Mouse (Mus musculus): ENCODE data around the gene Btf3l4.

The Btf3l4 gene

GRCm38 (mm10) chr4:108825677-108826076 lies 7.7 kb downstream of the Btf3l4 start:
- no peak for DNase-seq (ENCODE audit: low read depth, low spot score)

- no peak for DNase-seq (ENCODE audit: low read depth, low spot score)
Measured at GRCm38 (mm10) chr4:108811550-108811949, 21.9 kb downstream of the Btf3l4 start.

DNA sequence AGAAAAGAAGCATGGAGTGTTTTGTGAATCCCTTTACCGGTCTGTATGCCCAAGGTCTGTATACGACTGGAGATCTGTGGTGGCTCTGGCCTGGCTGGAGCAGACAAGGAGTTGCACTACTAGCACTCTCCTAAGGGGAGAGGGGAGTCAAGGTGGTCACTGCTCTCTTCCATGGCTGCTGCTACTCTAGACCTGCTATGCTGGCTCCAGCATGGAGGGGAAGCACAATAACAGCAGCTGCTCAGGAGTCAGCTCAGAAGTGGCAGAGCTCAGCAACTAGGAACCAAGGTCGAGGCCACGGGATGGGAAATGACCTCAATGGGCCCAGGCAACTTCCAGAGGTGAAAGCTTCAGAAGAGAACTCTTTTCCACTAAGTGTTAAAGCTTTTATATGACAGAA lies 22.3 kb downstream of the Btf3l4 start:
- DNase-seq (ENCODE audit: low read depth, low spot score): no peak

DNA sequence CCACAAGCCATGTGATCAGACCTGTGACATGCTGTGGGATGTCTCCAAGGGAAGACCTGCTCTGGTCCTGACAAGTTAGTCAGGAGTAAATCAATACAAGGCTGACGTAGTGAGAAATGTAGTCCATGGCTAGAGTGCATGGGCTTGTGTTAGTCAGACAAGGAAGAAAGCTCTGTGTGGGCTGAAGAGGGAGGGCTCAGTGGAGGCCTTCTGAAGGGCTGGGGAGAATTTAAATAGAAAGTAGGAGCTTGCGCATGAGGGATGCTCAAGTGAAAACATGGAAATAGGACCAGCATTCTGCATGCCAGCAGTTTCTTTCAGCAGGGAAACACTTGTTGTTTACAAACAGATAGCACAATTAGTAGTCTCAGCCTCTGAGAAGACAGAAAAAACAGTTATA lies 29.9 kb downstream of the Btf3l4 start:
- DNase-seq (ENCODE audit: low read depth, low spot score): no peak

- DNase-seq (ENCODE audit: low read depth, low spot score): no peak
Measured at GRCm38 (mm10) chr4:108798083-108798830, 35.2 kb downstream of the Btf3l4 start.

- DNase-seq (ENCODE audit: low read depth, low spot score): no peak
Measured at GRCm38 (mm10) chr4:108796701-108797100, 36.7 kb downstream of the Btf3l4 start.

DNA sequence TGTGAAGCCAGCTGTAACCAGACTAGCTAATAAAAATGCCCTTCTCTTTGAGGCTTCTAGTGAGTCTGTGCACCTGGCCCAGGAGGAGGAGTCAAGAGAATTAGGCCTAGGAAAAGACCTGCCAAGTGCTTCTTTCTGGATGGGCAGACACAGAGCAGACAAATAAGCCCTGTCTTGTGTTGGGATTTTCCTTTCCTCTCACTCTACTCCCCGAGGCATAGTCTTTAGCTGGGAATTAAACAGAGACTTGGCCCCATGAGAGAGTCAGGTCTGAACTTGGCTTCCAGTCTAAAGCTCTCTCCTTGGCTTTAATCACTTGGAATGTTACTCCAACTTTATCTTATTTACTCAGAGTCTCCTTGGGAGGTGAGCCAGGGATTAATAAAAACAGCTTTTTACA lies 39.5 kb downstream of the Btf3l4 start:
- no peak for DNase-seq (ENCODE audit: low read depth, low spot score)

GRCm38 (mm10) chr4:108790507-108790906 lies 42.9 kb downstream of the Btf3l4 start:
- DNase-seq (ENCODE audit: low read depth, low spot score): no peak

- no peak for DNase-seq (ENCODE audit: low read depth, low spot score)
Measured at GRCm38 (mm10) chr4:108789258-108789936, 44.0 kb downstream of the Btf3l4 start.

DNA sequence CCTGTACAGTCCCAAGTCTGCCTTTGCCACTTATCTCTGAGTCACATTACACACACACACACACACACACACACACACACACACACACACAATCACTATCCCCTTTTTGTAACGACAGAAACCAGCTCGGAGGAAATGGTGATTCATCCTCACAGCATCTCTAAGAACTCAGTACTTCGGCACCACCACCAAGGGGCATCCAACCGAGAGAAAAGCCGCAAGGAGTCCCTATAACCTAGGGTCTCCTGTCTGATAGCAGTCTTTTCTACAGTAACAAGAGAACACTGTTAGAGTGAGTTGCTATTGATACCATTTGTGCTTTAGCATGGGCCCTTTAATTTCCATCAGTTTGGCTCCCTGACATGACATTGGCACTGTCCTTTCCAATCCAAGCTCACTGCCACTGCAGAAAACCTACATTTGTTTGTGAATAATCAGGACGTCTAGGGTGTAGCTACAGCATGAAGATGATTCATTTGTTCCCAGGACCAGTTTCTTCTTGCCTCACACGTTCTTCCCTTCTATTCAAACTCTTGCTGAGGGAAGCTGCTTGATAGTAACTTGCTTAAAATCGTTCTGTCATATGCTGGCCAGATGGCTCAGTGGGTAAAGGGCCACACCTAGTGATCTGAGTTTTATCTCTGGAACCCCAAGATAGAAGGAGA lies 50.9 kb downstream of the Btf3l4 start:
- no peak for DNase-seq (ENCODE audit: low read depth, low spot score)

- DNase-seq (ENCODE audit: low read depth, low spot score): no peak
Measured at GRCm38 (mm10) chr4:108781596-108781995, 51.8 kb downstream of the Btf3l4 start.

DNA sequence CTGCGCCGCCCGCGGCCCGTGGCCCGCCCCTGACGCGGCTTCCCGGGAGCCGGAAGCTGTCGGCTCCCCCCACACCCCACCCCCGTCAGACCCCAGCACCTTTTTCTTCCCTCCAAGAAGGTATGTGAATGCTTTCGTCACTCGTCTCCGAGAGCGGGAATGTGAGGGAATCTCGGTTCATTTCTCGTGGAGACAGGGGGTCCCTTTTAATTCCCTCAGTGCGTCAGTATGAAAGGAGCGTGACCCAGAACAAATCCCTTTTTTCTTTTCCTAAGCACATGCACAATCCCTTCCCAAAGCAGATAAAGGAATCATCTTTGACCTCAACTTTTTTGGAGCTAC lies 52.6 kb downstream of the Btf3l4 start:
- no peak for DNase-seq (ENCODE audit: low read depth, low spot score)

DNA sequence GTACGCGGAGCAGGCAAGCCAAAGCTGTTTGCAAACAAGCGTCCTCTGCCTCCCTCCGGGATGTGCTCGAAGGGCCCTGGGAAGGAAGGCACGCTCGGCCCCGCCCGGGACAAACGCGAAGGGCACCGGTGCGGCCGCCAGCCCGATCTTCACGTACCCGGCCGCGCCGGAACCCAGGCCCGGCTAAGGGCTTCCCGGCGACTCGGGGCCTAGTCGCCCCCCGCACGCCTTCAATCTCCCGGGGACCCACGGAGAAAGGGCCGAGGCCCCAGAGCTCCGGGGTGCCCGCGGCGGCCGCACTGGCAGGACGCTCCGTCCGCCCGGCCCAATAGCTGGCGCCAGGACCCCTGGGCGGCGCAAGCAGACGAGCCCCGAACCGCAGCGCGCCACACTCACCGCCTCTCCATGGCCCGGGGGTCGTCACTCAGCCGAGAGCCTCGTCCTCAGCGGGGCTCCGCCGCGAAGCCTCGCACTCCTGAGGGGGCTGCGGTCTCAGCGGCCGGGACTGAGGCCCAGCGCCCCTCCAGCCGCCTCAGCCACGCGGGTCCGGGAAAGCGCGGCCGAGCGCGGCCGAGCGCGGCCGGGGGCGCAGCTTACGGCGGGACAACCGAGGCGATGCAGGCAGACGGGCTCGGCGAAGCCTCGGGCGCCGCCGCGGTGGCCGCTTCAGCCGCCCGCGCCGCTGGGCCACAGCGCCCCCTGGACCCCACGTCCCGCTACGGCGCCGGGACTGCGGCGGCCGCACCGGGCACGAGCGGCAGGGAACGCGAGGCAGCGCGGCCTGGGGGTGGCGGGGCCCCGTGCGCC lies 53.2 kb downstream of the Btf3l4 start, which contains the start of gene Zfyve9:
Gene Zfyve9, minus strand, starts transcription at position 742 of the 807 bp plus-strand sequence.
- DNase-seq (ENCODE audit: low read depth, low spot score): peak; percentile 36

DNA sequence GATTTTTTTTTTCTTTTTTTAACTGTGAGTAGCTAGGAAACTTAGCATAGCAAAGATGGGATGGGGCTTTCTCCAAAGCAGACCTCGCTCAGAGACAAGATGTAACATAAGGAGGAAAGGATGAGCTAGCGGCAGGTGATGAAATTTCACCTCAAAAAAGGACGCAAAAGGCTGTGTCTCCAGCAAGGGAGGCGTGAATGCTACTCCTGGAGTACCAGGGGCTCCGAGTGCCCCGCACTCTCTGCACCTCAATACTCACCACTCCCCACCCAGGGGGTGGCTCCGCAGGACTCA lies 53.7 kb downstream of the Btf3l4 start:
- peak; percentile 18 for DNase-seq (ENCODE audit: low read depth, low spot score)

DNA sequence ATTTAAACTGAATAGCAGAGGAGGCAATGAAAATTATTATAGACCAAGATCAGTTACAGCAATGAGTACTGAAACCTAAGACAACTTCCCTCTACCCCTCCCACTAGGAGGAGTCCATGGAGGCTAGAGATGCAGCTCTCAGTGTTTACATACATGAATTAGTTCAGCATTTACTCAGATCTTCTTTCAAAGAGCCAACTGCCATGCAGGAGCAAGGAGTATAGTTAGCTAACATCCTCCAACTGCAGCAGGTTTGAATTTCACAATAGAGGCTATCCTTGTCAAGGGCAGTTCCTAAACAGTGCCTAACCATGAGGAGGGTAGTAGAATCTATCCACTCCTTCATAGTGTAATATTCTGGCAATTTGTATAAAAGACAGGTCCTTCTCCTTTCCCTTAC lies 64.9 kb downstream of the Btf3l4 start:
- no peak for DNase-seq (ENCODE audit: low read depth, low spot score)

All from brain, embryonic 18.5 days (tissue).